Mouse (Mus musculus) layer of hippocampus, postnatal 14 days (tissue): ENCODE results near the gene Hes1. TPM values are rescaled to one million over a fixed set of nuclear protein-coding genes. Genes with fewer than 3 reads are reported as not detected.

Source experiments
- DNase-seq, 2 experiments: peaks; one replicate each; pipeline ENCODE4 v3.0.0; 2021 to 2022; ENCODE audit warnings: low spot score in 2 of 2, mixed read lengths in 1 of 2
- total RNA-seq, 2 experiments: library from RNA; stranded (reverse); gene quantifications; 2 replicates each; pipeline ENCODE4 v1.2.3; 2021

The Hes1 gene
- total RNA-seq, 2 experiments from 2014 or later, result 12.8 to 18.6 TPM

GRCm38 (mm10) chr16:30113800-30114199, 49.6 kb downstream of the Hes1 start:
- DNase-seq, result no peak

GRCm38 (mm10) chr16:30114451-30114850, 50.3 kb downstream of the Hes1 start:
- DNase-seq, result no peak

Other genes starting within 250 kb of the Hes1 start
- not detected for gene Cpn2, start 203.1 kb downstream of the Hes1 start, total RNA-seq
- gene Lrrc15, start 218.9 kb downstream of the Hes1 start, total RNA-seq, result under 1 TPM; 0.14 to 0.21 TPM
- gene Gp5, start 246.4 kb downstream of the Hes1 start, total RNA-seq, result 1 to 10 TPM; 2.1 to 2.2 TPM